Mouse (Mus musculus): ENCODE measurements around the gene E130308A19Rik.

DNA sequence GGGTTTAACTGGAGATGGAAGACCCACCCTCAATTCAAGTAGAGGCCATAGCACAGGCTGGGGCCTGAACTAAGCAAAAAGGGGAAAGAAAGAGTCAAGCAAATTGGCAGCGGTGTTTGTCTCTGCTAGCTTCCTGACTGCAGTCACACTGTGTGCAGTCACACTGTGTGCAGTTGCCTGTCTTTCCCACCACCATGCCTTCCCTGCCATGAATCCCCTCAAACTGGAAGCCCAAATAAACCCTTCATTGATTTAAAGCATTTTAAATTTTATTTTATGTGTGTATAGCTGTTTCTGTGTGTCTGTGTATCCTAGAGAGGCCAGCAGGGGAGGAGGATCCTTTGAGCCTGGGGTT is 38.2 kb upstream of the E130308A19Rik start:
- TF ChIP-seq MAZ (IDR thresholded peaks at IDR 0.05; ENCODE audit: low read depth, low read length) (no peak), UBTF (IDR thresholded peaks at IDR 0.05; ENCODE audit: low read depth, low read length) (no peak), IRF4 (IDR thresholded peaks at IDR 0.05; ENCODE audit: low read depth, low read length) (no peak), CTCF (conservative IDR thresholded peaks at IDR 0.05 in 1 of 2, IDR thresholded peaks at IDR 0.05 in 1 of 2; ENCODE audit: low read depth in 2 of 2, low read length in 2 of 2) (no peak), MAX (IDR thresholded peaks at IDR 0.05; ENCODE audit: low read length) (no peak), NELFE (IDR thresholded peaks at IDR 0.05; ENCODE audit: low read depth, low read length) (no peak), RAD21 (IDR thresholded peaks at IDR 0.05; ENCODE audit: low read depth, low read length) (no peak), TBP (conservative IDR thresholded peaks at IDR 0.05; ENCODE audit: low read depth, low read length) (no peak), SIN3A (IDR thresholded peaks at IDR 0.05; ENCODE audit: low read length) (no peak), POLR2A (IDR thresholded peaks at IDR 0.05; ENCODE audit: low read depth, low read length) (no peak)

Measured in CH12.LX (cell line).